Mouse (Mus musculus): ENCODE results near the gene Slc38a8. TPM values are rescaled to one million over a fixed set of nuclear protein-coding genes. Genes with fewer than 3 reads are reported as not detected.

Slc38a8 gene
- polyA plus RNA-seq, 1 experiment from 2014 or later = not detected

GRCm38 (mm10) chr8:119446990-119447780 is 54.3 kb downstream of the Slc38a8 start:
- Histone ChIP-seq H3K27ac (ENCODE audit: low read depth, low read length) (peak overlapping the region; percentile 36), H3K27me3 (replicated peaks; ENCODE audit: control insufficient read depth, insufficient read depth, low read length) (0 out of 2 replicates have a peak, but pooled peaks cover 2% of the 10 kb centered on the region), H3K9ac (ENCODE audit: low read depth, low read length) (peak overlapping the region; percentile 87), H3K4me1 (ENCODE audit: control insufficient read depth, insufficient read depth, low read depth, low read length) (peaks cover 4% of the 10 kb centered on the region; the same call in 1 of the 2 replicates), H3K4me3 (ENCODE audit: low read length) (peak overlapping the region; percentile 78), H3K4me2 (ENCODE audit: low read length) (peak overlapping the region; percentile 96), H3K36me3 (ENCODE audit: control insufficient read depth, insufficient read depth, low read length) (no peaks in the 10 kb centered on the region), H3K9me3 (ENCODE audit: control insufficient read depth, low read length) (no peaks in the 10 kb centered on the region)
- WGBS = under 1% methylated on average over 44 of the region's 80 CpGs
- ATAC-seq = peak; percentile 54

DNA sequence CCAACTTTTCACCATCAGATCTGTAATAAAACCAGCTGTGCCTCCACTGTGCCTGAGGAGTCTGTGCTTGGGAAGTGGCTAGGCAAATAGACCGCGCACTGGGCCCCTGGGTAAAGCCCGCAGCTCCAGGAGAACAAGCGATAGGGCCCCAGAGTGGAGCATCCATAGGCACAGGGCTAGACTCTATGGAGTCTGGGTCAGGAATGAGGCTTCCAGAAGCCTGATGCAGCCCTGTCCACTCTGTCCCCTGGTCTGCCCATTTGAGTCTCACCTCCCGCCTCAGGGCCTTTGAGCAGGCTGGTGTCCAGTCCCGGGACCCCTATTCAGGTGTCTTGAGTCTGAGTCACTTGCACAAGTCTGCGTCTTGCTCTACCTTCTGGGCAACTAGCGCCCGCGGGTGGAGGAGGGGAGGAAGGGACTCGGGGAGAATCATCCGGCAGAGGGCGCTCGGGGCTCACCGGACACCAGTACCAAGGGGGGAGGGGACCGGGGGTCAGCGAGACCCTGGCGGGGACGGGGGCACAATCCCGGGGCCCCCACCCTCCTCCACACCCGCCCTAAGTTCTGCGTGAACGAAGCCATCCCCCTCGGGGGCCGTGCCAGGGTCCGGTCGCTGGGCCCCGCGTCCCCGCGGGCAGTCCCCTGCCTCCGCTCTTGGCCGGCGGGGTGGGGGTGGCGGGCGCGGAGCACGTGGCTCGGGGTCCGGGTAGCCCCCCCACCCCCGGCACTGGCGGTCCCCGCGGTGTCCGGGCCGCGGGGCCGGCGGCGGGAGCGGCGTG is 55.1 kb downstream of the Slc38a8 start, which contains the start of gene Necab2:
TSS of gene Necab2 (plus strand) at position 509 of the 779 bp plus-strand sequence.
- Histone ChIP-seq H3K4me3 (ENCODE audit: low read length) (peak within 1 kb of the TSS; percentile 78), H3K36me3 (ENCODE audit: control insufficient read depth, insufficient read depth, low read length) (no peaks in the 10 kb centered on the region), H3K9ac (ENCODE audit: low read depth, low read length) (peak within 1 kb of the TSS; percentile 87), H3K27me3 (replicated peaks; ENCODE audit: control insufficient read depth, insufficient read depth, low read length) (0 out of 2 replicates have a peak, but pooled peaks cover 2% of the 10 kb centered on the region), H3K4me2 (ENCODE audit: low read length) (peak within 1 kb of the TSS; percentile 96), H3K9me3 (ENCODE audit: control insufficient read depth, low read length) (no peaks in the 10 kb centered on the region), H3K27ac (ENCODE audit: low read depth, low read length) (peak within 1 kb of the TSS; percentile 36), H3K4me1 (ENCODE audit: control insufficient read depth, insufficient read depth, low read depth, low read length) (peaks cover 4% of the 10 kb centered on the region; the same call in 1 of the 2 replicates)
- WGBS = 2% methylated on average over 29 of the region's 52 CpGs
- peak; percentile 70 for ATAC-seq

DNA sequence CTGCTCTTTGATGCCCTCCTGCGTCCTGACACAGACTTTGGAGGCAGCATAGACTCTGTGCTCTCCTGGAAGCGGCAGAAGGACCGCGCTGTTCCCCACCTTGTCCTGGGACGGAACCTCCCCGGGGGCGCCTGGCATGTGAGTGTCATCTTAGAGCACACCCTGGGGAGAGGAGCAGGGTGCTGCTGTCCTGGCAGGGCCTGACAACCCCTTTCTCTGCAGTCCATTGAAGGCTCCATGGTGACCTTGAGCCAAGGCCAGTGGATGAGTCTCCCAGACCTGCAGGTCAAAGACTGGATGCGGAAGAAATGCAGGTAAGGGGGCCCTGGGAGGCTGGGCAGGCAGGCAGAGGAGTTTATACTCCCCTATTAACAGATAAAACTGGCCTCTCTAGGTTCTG is 58.5 kb downstream of the Slc38a8 start:
- Histone ChIP-seq H3K4me1 (ENCODE audit: control insufficient read depth, insufficient read depth, low read depth, low read length) (peaks cover 12% of the 10 kb centered on the region), H3K4me3 (ENCODE audit: low read length) (no peak overlapping the region), H3K4me2 (ENCODE audit: low read length) (no peak overlapping the region), H3K27me3 (replicated peaks; ENCODE audit: control insufficient read depth, insufficient read depth, low read length) (no peaks in the 10 kb centered on the region), H3K36me3 (ENCODE audit: control insufficient read depth, insufficient read depth, low read length) (no peaks in the 10 kb centered on the region), H3K27ac (ENCODE audit: low read depth, low read length) (no peak overlapping the region), H3K9me3 (ENCODE audit: control insufficient read depth, low read length) (no peaks in the 10 kb centered on the region), H3K9ac (ENCODE audit: low read depth, low read length) (no peak overlapping the region)
- 91% methylated on average over 8 of the region's 8 CpGs for WGBS
- no peak for ATAC-seq

DNA sequence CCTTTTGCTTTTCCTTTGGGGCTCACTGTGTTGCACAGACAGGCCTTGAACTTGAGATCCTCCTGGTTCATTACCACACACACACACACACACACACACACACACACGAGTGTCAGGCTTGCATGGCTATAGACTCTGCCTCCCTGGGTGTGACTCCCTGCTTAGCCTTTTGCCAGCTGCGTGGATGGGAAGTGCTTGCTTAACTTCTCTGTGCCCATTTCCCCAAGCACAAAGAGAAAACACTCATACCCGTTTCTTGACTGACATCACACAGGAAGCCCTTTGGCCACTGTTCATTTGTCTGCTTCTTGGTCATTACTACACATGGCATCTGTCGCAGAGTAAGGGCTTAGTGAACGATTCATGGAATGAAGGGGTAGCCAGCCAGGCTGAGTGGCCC is 59.5 kb downstream of the Slc38a8 start:
- Histone ChIP-seq H3K27ac (ENCODE audit: low read depth, low read length) (no peak overlapping the region), H3K9me3 (ENCODE audit: control insufficient read depth, low read length) (no peaks in the 10 kb centered on the region), H3K4me1 (ENCODE audit: control insufficient read depth, insufficient read depth, low read depth, low read length) (peaks cover 12% of the 10 kb centered on the region), H3K27me3 (replicated peaks; ENCODE audit: control insufficient read depth, insufficient read depth, low read length) (no peaks in the 10 kb centered on the region), H3K9ac (ENCODE audit: low read depth, low read length) (no peak overlapping the region), H3K4me2 (ENCODE audit: low read length) (no peak overlapping the region), H3K4me3 (ENCODE audit: low read length) (no peak overlapping the region), H3K36me3 (ENCODE audit: control insufficient read depth, insufficient read depth, low read length) (no peaks in the 10 kb centered on the region)
- 67% methylated on average over 5 of the region's 5 CpGs for WGBS
- no peak for ATAC-seq

GRCm38 (mm10) chr8:119440952-119441270 is 60.6 kb downstream of the Slc38a8 start:
- Histone ChIP-seq H3K4me3 (ENCODE audit: low read length) (no peak overlapping the region), H3K9me3 (ENCODE audit: control insufficient read depth, low read length) (no peaks in the 10 kb centered on the region), H3K27ac (ENCODE audit: low read depth, low read length) (no peak overlapping the region), H3K27me3 (replicated peaks; ENCODE audit: control insufficient read depth, insufficient read depth, low read length) (no peaks in the 10 kb centered on the region), H3K9ac (ENCODE audit: low read depth, low read length) (no peak overlapping the region), H3K36me3 (ENCODE audit: control insufficient read depth, insufficient read depth, low read length) (no peaks in the 10 kb centered on the region), H3K4me2 (ENCODE audit: low read length) (no peak overlapping the region), H3K4me1 (ENCODE audit: control insufficient read depth, insufficient read depth, low read depth, low read length) (peaks cover 9% of the 10 kb centered on the region)
- no peak for ATAC-seq
- 57% methylated on average over 1 of the region's 1 CpGs for WGBS

DNA sequence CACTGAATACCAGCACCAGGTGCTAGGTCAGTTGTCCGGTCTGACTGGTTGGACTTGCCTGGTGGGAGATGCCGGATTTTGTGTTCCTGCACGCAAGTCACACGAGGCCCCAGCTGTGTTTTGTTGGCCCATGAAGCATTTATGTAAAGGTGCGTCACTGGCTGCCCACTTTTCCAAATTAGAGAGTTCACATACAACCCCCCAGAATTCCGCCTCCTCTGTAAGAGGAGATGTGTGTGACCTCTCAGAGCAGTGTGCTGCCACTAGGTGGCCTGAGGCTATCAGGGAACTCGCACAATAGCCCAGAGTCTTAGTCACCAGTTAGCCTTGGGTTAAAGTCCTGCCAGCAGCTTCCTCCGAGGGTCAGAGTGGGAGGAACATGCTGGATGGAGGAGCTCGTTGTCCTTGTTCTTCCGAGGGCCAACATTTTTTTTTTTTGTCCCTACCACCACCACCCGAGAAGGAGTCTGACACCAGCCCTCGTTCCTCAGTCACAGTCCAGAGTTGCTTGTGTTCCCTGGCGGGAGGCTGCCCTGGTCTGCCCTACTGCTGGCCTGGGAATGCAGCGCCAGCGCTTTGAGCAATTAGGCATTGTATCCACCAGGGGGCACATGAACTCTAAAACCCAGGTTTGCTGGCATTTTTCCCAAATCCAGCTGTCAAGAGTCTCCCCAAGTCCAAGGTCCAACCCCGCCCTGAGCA is 61.1 kb downstream of the Slc38a8 start:
- no peaks in the 10 kb centered on the region for H3K27me3 ChIP-seq (replicated peaks; ENCODE audit: control insufficient read depth, insufficient read depth, low read length)
- no peak overlapping the region for H3K9ac ChIP-seq (ENCODE audit: low read depth, low read length)
- no peak for ATAC-seq
- no peaks in the 10 kb centered on the region for H3K9me3 ChIP-seq (ENCODE audit: control insufficient read depth, low read length)
- H3K4me3 ChIP-seq (ENCODE audit: low read length) = no peak overlapping the region
- H3K36me3 ChIP-seq (ENCODE audit: control insufficient read depth, insufficient read depth, low read length) = no peaks in the 10 kb centered on the region
- H3K4me2 ChIP-seq (ENCODE audit: low read length) = no peak overlapping the region
- H3K4me1 ChIP-seq (ENCODE audit: control insufficient read depth, insufficient read depth, low read depth, low read length) = peaks cover 9% of the 10 kb centered on the region
- no peak overlapping the region for H3K27ac ChIP-seq (ENCODE audit: low read depth, low read length)
- 15% methylated on average over 16 of the region's 16 CpGs for WGBS

- 53% methylated on average over 7 of the region's 7 CpGs for WGBS
- Histone ChIP-seq H3K4me2 (ENCODE audit: low read length) (no peak overlapping the region), H3K36me3 (ENCODE audit: control insufficient read depth, insufficient read depth, low read length) (no peaks in the 10 kb centered on the region), H3K27me3 (replicated peaks; ENCODE audit: control insufficient read depth, insufficient read depth, low read length) (no peaks in the 10 kb centered on the region), H3K9me3 (ENCODE audit: control insufficient read depth, low read length) (no peaks in the 10 kb centered on the region), H3K4me3 (ENCODE audit: low read length) (no peak overlapping the region), H3K4me1 (ENCODE audit: control insufficient read depth, insufficient read depth, low read depth, low read length) (peaks cover 9% of the 10 kb centered on the region), H3K9ac (ENCODE audit: low read depth, low read length) (no peak overlapping the region), H3K27ac (ENCODE audit: low read depth, low read length) (no peak overlapping the region)
- ATAC-seq = peak; percentile 41; the same call in 1 of the 2 replicates
These were observed 61.6 kb downstream of the Slc38a8 start for GRCm38 (mm10) chr8:119439893-119440249.

DNA sequence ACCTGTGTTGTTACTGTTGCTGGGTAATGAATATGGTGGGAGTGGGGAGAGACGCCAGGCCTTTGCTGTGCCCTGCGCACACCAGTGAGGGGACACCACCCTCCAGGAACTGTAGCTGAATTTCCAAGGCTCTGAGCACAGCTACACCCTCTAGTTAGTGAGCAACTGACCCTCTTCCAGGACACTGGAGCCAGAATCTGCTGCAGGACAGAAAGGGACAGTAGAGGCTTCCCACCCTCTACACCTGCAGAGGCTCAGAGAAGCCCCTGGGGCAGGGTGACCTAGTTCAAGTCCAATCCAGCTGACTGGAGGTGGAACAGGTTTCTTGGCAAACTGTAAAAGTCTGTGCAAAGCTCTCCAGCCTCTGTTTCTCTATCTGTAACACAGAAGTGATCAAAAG is 62.1 kb downstream of the Slc38a8 start:
- H3K36me3 ChIP-seq (ENCODE audit: control insufficient read depth, insufficient read depth, low read length) = no peaks in the 10 kb centered on the region
- no peak overlapping the region for H3K27ac ChIP-seq (ENCODE audit: low read depth, low read length)
- 89% methylated on average over 2 of the region's 2 CpGs for WGBS
- peaks cover 9% of the 10 kb centered on the region for H3K4me1 ChIP-seq (ENCODE audit: control insufficient read depth, insufficient read depth, low read depth, low read length)
- no peak for ATAC-seq
- no peak overlapping the region for H3K4me2 ChIP-seq (ENCODE audit: low read length)
- H3K27me3 ChIP-seq (replicated peaks; ENCODE audit: control insufficient read depth, insufficient read depth, low read length) = no peaks in the 10 kb centered on the region
- no peak overlapping the region for H3K4me3 ChIP-seq (ENCODE audit: low read length)
- H3K9ac ChIP-seq (ENCODE audit: low read depth, low read length) = no peak overlapping the region
- H3K9me3 ChIP-seq (ENCODE audit: control insufficient read depth, low read length) = no peaks in the 10 kb centered on the region

GRCm38 (mm10) chr8:119438876-119439275 is 62.6 kb downstream of the Slc38a8 start:
- Histone ChIP-seq H3K4me2 (ENCODE audit: low read length) (no peak overlapping the region), H3K9ac (ENCODE audit: low read depth, low read length) (no peak overlapping the region), H3K9me3 (ENCODE audit: control insufficient read depth, low read length) (no peaks in the 10 kb centered on the region), H3K36me3 (ENCODE audit: control insufficient read depth, insufficient read depth, low read length) (no peaks in the 10 kb centered on the region), H3K27me3 (replicated peaks; ENCODE audit: control insufficient read depth, insufficient read depth, low read length) (no peaks in the 10 kb centered on the region), H3K27ac (ENCODE audit: low read depth, low read length) (no peak overlapping the region), H3K4me1 (ENCODE audit: control insufficient read depth, insufficient read depth, low read depth, low read length) (peaks cover 9% of the 10 kb centered on the region), H3K4me3 (ENCODE audit: low read length) (no peak overlapping the region)
- ATAC-seq = no peak
- WGBS = 81% methylated on average over 6 of the region's 6 CpGs

All from hindbrain, embryonic 16.5 days (tissue).